Mouse (Mus musculus) lung, postnatal 10 days (tissue): ENCODE results near the gene Cacnb3.
A peak's percentile ranks its signal among the peaks of the same experiment; 100 is the strongest.

Experiments used
- DNase-seq: peaks from one replicate; pipeline ENCODE4 v3.0.0; 2021

The Cacnb3 gene

GRCm38 (mm10) chr15:98677977-98678376, 47.3 kb downstream of the Cacnb3 start:
- DNase-seq, result no peak

- no peak for DNase-seq
Measured at GRCm38 (mm10) chr15:98680660-98681059, 50.0 kb downstream of the Cacnb3 start.

GRCm38 (mm10) chr15:98681633-98682032, 51.0 kb downstream of the Cacnb3 start:
- no peak for DNase-seq

- peak; percentile 39 for DNase-seq
Measured at GRCm38 (mm10) chr15:98683177-98683576, 52.5 kb downstream of the Cacnb3 start.

GRCm38 (mm10) chr15:98683746-98684145, 53.1 kb downstream of the Cacnb3 start:
- no peak for DNase-seq

- DNase-seq, result no peak
Measured at GRCm38 (mm10) chr15:98685926-98686325, 55.3 kb downstream of the Cacnb3 start.

- no peak for DNase-seq
Measured at GRCm38 (mm10) chr15:98689682-98690081, 59.0 kb downstream of the Cacnb3 start.

- no peak for DNase-seq
Measured at GRCm38 (mm10) chr15:98691486-98692147, 61.0 kb downstream of the Cacnb3 start.

- peak; percentile 65 for DNase-seq
Measured at GRCm38 (mm10) chr15:98692171-98692715, 61.6 kb downstream of the Cacnb3 start.
